Mouse (Mus musculus) heart, adult 2 months (tissue): ENCODE data around the gene Daxx.

Experiments
- CTCF ChIP-seq: fragments of 200-600 bp; IDR thresholded peaks from 2 replicates; pipeline ENCODE4 v1.8.1; 2022; ENCODE audit warnings: antibody characterized with exemption, mild to moderate bottlenecking, moderate library complexity
- EP300 ChIP-seq: fragments of 200-500 bp; IDR thresholded peaks from 2 replicates; pipeline ENCODE4 v1.6.1; 2011; ENCODE audit warnings: low read depth, low read length, control low read depth; ENCODE audit not compliant: insufficient read depth
- POLR2A ChIP-seq: fragments of 200-500 bp; IDR thresholded peaks from 2 replicates; pipeline ENCODE4 v1.6.1; 2011; ENCODE audit warnings: mild to moderate bottlenecking, low read depth, low read length, control low read depth; ENCODE audit not compliant: insufficient read depth

GRCm38 (mm10) chr17:33900281-33900988 is 8.8 kb upstream of the Daxx start:
- TF ChIP-seq CTCF (no peak), EP300 (no peak), POLR2A (no peak)
